Mouse (Mus musculus) left cerebral cortex, adult 11 months (tissue): Measurements from ENCODE around the gene Rnaseh2c.
A peak's percentile ranks its signal among the peaks of the same experiment; 100 is the strongest.

Experiments used
- DNase-seq: peaks from one replicate; pipeline ENCODE4 v3.0.0; 2022; ENCODE audit warnings: low spot score

The Rnaseh2c gene

DNA sequence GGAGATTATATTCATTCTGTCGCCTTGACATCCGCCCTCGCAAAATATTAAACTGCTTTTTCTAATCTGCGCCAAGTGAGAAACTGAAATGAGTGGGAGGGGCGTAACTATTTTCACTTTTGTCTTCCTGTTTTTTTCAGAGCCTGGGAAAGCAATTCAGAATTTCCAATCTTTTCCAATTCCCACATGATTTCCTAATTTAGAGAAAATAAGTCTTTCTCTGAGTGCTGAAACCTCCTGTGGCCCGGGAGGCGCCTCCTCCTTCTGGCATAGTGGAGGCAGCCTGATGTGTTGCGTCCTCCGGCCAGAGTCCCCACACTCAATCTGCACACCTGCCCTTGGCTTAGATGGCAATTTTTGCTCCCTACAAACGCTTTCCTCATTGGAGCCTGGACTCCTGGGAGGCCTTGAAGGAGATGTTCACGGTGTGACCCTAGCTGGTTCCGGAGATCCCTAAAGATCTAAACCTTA lies 34.9 kb downstream of the Rnaseh2c start:
- DNase-seq, result no peak

DNA sequence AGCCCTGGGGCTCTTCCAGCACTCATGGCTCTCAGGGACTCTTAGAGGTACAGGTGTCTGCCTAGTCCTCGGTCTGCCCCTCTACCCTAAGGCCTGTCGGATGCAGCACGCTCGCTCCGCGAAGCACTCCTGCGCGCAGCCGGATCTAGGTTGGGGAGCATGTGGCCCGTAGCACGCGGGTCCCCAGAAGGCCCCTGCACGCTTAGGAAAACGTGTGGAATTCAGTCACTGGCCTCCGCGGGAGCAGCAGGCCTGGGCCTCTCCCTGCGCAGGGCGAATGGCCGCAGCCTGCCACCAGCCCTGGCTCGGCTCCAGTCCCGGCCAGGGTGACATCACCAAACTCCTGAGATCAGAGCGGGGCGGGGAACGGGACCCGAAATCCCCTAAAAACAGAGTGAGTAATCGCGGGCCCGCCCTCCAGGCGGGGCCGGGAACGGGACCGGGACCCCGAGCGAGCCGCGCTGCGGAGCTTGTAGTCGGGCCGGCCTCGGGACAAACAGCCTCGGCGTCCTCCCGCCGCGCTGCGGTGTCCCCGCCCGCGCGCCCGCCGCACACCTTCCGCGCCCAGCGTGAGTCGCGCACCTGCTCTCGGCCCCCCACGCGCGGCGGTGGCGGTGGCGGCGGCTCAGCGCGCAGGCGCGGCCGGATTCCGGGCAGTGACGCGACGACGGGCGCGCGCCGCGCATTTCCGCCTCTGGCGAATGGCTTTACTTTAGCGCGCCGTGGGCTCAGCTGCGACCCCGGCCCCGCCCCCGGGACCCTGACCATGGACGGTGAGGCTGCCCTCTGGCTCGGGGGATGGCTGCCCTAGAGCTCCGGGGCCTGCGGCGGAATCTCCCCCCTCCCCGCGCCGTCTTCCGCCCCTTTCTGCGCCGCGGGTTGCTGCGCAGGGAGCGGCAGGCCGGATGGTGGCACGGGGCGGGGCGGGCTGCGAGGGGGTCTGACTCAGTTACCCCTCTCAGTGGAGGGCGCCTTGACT lies 35.7 kb downstream of the Rnaseh2c start, which contains the start of gene Rela:
TSS of gene Rela (plus strand) at position 415 of the 979 bp plus-strand sequence.
- peak; percentile 85 for DNase-seq

DNA sequence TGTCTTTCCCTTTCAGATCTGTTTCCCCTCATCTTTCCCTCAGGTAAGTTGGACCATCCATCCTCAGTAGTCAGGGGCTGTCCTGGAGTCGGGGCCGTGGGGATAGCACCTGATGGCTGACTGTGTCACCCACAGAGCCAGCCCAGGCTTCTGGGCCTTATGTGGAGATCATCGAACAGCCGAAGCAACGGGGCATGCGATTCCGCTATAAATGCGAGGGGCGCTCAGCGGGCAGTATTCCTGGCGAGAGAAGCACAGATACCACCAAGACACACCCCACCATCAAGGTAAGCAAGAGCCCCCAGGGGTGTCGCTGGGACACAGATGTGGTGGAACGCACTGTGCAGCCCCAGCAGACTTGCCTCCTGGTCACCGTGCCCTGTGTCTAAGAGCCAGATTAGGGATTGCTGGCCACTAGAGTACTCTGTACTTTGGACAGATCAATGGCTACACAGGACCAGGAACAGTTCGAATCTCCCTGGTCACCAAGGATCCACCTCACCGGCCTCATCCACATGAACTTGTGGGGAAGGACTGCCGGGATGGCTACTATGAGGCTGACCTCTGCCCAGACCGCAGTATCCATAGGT lies 36.8 kb downstream of the Rnaseh2c start:
- no peak for DNase-seq

DNA sequence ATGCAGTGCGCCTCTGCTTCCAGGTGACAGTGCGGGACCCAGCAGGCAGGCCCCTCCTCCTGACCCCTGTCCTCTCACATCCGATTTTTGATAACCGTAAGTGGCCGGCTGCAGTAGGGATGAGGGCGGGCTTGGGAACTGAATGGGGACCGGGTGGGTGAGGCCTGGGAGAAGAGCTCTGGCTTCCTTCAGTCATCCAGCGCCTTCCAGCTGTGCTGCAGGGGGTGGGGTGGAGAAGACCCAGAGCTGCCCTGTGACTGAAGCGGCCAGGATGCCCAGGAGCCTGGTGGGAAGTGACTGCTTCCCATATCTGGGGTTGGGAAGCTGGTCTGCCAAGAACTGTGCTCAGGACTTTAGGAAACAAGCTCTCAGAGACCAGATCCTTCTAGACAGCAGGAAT lies 38.7 kb downstream of the Rnaseh2c start:
- no peak for DNase-seq

DNA sequence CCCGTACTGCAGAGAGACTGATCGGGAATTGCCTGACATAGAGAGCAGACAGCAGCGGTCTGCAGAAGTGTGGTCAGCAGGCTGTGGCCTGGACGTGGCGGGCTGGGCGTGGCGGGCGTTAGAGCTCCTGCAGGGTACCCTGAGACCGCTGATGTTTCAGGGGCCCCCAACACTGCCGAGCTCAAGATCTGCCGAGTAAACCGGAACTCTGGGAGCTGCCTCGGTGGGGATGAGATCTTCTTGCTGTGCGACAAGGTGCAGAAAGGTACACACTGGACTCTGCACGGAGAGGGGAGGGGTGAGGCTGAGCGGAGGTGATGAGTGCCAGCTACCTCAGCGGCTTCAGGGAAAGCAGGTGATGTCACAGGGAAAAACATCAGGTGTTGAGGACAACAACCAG lies 39.3 kb downstream of the Rnaseh2c start:
- no peak for DNase-seq

DNA sequence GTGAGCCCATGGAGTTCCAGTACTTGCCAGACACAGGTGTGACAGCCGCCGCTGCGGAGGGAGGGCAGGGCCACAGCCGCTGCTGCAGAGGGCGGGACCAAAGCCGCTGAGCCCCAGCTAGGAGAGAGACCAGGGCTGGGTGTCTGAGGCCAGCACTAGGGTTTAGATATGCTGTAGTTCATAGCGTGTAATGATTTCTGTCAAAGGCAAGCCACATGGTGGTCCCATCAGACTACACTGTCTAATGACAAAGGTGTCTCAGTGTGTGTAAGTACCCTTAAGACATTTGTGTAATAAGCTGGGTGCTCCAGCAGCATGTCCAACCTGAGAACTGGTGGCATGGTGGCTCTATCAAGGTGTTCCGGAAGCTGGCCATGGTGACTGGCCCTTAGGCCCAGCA lies 40.0 kb downstream of the Rnaseh2c start:
- DNase-seq, result no peak

DNA sequence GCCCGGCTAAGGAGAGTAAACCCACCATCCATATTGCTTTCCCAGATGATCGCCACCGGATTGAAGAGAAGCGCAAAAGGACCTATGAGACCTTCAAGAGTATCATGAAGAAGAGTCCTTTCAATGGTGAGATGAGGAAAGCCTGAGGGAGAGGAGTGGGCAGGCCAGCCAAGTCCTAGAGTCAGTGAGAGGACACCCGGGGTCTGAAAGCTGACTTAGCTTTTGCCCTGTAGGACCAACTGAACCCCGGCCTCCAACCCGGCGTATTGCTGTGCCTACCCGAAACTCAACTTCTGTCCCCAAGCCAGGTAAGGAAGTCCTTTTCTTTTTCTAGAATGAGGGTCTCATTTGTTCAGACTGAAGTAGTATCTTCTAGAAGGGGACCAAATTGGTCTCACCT lies 43.6 kb downstream of the Rnaseh2c start:
- DNase-seq, result no peak

DNA sequence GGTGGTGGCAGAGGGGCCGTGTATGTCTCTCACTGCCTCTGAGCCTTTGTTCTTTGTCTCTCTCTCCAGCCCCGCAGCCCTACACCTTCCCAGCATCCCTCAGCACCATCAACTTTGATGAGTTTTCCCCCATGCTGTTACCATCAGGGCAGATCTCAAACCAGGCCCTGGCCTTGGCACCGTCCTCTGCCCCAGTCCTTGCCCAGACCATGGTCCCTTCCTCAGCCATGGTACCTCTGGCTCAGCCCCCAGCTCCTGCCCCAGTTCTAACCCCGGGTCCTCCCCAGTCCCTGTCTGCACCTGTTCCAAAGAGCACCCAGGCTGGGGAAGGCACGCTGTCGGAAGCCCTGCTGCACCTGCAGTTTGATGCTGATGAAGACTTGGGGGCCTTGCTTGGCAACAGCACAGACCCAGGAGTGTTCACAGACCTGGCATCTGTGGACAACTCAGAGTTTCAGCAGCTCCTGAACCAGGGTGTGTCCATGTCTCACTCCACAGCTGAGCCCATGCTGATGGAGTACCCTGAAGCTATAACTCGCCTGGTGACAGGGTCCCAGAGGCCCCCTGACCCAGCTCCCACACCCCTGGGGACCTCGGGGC lies 45.2 kb downstream of the Rnaseh2c start:
- DNase-seq, result no peak

DNA sequence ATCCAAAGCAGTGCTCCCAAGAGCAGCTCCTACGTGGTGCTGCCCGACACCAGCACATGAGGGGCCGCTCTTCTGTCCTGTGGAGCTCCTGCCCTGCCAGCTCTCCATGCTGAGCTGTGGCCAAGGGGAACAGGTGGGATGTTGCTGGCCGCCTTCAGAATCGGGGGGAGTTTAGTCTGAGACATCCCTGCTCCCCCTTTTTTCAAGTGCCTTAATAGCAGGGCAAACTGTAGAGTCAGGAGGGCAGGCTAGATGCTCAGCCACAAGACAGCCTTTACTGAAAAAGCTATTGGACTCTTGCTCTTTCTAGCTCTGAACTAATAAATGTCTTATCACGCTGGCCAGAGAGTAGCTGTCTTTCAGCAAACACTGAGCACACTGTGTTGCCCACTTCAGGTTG lies 46.1 kb downstream of the Rnaseh2c start:
- DNase-seq, result no peak

DNA sequence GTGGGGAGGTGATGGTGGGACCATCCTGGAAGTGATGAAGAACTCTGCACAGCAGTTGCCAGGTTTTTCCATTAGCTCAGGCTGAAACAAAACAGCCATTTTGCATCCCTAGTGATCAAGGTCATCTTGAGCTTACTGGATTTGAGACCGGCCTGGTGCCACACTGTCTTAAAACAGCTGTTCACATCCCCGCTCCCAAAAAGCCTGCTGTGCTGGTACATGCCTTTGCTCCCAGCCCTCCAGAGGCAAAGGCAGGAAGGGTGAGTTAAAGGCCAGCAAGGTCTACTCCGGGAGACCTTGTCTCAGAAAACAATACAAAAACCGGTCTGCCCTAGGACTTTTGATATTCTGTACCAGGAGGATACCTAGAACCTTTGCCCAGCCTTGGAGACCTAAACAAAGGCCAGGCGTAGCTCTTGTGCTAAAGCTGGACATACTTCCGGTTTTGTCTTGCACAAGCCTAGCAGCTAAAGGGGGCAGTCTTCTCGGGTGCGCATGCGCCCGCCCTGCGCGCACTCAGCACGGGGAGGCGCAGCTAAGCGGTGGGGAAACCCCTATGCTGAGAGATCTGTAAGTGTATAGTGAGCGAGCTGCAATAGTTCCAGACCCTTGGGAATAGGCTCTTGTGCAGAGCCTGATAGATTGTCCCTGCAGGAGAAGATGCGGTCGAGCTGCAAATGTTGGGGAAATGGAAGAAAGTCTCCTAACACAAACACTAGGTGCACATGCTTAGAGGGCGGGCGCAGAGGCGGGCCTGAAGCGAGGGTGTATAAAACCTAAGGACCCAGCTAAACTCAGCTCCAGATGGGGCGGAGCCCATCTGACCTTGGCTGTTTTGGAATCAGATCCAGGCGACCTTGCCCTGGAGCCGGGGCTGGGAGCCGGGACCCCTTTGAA lies 47.0 kb downstream of the Rnaseh2c start:
- DNase-seq, result peak; percentile 79

DNA sequence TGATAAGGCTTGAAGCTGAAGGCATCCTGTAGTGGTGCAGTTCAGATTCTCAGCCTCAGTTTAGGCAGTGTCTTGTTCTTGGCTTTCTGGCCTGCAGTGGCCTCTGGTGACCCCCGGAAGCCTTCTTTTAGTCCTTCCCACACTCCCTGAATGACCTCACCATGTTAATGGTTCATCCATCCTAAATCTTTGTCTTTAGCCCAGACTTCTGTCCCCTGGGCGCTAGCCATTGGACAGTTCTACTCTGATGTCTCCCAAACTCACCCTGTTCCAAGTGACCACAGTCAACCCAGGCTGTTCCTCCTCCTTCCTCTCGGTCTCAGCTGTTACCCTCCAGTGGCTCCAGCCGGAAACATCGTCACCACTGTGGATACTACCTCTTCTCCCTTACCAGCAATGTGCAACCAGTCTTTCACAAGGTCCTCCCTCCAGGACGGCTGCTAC lies 47.6 kb downstream of the Rnaseh2c start:
- no peak for DNase-seq

DNA sequence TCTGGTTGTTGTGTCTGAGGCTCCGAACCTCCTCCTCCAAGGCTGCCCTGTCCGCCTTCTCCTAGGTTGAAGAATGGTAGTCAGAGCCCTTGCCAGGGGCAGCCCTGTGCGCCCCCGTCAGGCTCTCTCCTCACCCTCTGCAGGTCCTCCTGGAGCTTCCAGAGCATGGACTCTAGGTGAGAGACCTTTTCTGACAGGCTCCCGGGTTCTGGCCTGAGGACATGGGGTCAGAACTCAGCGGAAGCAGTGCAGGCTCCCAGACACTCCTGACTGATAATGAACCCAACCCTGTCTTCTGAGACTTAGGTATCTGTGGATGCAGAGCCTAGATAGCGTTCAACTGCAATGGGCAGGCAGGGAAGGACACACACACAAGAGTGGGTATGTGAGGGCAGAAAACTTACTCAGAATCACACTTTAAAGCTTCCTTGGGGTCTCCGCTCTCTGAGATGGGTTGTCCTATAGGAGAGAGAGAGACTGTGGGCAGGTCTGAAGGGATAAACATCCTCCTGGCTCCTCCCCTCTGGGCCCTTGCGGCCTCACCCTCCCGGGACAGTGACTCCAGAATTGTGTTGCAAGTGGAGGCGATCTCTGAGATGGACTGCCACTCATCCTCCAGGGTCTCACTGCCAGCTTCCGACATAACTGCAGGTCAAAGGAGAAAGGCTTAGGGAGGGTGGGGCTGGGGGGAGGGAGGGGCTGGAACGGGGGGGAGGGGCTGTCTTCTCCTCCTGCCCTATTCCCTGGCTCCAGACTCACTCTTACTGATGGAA lies 50.0 kb downstream of the Rnaseh2c start:
- DNase-seq, result no peak

DNA sequence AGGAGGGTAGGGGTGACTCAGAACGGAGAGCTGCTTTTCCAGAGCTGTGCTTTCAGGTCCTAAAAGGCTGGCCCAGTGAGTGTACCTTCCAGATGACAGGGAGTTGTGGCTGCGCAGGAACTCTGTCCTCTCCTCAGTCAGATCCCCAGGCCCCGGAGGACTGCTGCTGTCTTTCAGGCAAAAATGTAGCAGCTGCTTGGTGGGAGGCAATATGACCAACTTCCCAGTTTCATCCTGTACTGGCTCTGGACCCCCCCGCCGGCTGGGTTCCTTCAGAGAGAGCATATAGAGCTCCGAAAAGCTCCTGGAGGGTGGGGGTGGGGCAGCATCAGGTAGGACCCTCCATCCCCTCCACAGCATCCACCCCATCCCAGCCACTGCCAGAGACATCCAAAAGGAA lies 50.9 kb downstream of the Rnaseh2c start:
- DNase-seq, result no peak

DNA sequence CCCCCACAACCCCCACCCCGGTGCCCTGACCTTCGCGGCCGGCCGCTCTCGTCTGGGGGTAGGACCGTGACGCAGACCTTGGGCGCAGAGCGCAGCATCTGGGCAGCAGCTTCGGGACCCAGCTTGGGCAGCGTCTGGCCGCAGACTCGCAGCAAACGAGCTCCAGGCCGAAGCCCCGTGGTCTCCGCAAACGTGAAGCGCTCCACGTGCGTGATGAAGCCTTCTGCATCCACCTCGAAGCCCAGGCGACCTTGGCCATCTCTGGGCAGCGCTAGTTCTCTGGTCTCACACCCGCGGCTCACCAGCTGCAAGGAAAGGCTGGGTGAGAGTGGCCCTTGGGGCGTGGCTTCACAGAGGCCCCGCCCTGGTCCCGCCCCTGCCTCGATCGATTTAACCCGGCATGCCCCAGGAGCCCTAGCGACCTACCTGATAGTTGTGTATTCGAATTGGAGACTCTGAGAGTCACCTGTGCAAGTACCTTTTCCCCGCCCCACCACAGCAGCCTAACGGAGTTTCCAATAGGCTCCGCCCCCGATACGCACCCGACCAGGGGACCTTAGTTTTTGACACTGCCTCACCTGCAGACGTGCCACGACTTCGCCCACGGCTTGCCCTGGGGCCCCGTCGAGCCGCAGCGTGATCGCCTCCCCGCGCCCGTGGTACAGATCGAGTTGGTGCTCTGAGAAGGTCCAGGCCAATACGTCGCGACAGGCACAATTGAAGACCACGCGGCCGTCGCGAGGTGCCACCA lies 52.5 kb downstream of the Rnaseh2c start:
- DNase-seq, result no peak

DNA sequence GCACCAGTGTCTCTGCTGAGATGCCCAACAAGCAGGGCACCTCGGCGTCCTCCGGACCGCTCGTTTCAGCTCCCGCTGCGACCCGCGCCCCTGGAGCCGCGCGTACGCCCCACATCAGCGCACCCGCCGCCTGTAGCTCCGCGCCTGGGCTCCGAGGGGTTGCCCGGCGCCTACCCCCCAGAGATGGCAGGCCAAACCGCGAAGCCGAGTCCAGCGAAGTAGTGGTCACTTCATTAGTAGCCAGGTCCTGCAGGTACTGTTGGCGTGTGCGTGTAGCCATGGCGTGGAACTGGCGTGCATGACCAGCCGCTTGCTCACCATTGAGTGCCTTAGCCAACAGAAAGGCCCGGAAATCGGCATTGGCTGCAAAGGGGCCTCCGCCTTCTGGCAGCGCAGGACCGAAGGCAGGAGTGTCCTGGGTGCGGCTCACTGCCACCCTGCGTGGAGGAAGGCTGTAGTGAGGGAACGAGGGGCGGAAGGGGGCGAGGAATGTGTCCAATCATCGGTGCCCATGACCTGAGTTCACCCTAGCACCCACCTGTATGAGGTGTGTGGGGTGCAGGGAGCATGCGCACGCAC lies 53.1 kb downstream of the Rnaseh2c start:
- no peak for DNase-seq
